Mouse (Mus musculus) heart, postnatal 0 days (tissue): ENCODE measurements around the gene 4932438H23Rik.

Experiments used
- CTCF ChIP-seq: IDR thresholded peaks from 2 replicates; pipeline ENCODE4 v1.5.1; 2016; ENCODE audit warnings: antibody characterized with exemption, control low read depth, low read depth
- EP300 ChIP-seq: IDR thresholded peaks from 2 replicates; pipeline ENCODE4 v1.6.1; 2016; ENCODE audit warnings: antibody characterized with exemption, low read depth

DNA sequence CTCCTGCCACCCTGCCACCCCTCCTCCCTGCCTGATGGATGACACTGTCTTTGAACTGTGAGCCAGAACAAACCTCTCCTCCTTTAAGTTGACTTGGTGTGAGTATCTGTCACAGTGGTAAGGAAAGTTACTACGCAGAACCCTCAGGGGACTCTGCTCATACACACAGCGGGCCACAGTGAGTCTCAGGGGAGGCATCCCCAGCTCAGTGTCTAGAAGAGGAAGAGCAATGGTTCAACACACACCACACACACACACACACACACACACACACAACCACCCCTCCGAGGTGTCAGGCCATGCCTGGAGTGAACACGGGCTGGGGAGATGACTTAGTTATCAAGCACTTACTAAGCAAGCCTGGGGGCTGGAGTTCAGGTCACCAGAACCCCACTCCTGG is 33.5 kb upstream of the 4932438H23Rik start:
- no peak for TF ChIP-seq CTCF
- no peak for TF ChIP-seq EP300
